Mouse (Mus musculus) C2C12 (cell line): ENCODE data around the gene Rarb.
A peak's percentile ranks its signal among the peaks of the same experiment; 100 is the strongest.

Source experiments
- CEBPB ChIP-seq: IDR thresholded peaks from one replicate; pipeline ENCODE4 v1.6.1; 2011; ENCODE audit warnings: low read depth, mild to moderate bottlenecking, control low read depth, moderate library complexity
- CTCF ChIP-seq: IDR thresholded peaks from one replicate; pipeline ENCODE4 v1.5.1; 2011; ENCODE audit not compliant: control insufficient read depth, insufficient read depth, insufficient read length
- FOSL1 ChIP-seq: IDR thresholded peaks from one replicate; pipeline ENCODE4 v1.8.0; 2011; ENCODE audit warnings: mild to moderate bottlenecking, low read length; ENCODE audit not compliant: poor library complexity, insufficient read depth, severe bottlenecking
- MAX ChIP-seq: IDR thresholded peaks from one replicate; pipeline ENCODE4 v1.6.1; 2011; ENCODE audit warnings: mild to moderate bottlenecking, control low read depth
- MYOD1 ChIP-seq: IDR thresholded peaks from one replicate; pipeline ENCODE4 v1.6.1; 2011; ENCODE audit warnings: low read depth; ENCODE audit not compliant: control insufficient read depth, insufficient read length
- MYOG ChIP-seq: IDR thresholded peaks from one replicate; pipeline ENCODE4 v1.6.1; 2011; ENCODE audit not compliant: control insufficient read depth, insufficient read length; ENCODE audit errors: extremely low read depth
- USF1 ChIP-seq: IDR thresholded peaks from one replicate; pipeline ENCODE4 v1.6.1; 2011; ENCODE audit warnings: low read depth, mild to moderate bottlenecking, control low read depth, moderate library complexity

DNA sequence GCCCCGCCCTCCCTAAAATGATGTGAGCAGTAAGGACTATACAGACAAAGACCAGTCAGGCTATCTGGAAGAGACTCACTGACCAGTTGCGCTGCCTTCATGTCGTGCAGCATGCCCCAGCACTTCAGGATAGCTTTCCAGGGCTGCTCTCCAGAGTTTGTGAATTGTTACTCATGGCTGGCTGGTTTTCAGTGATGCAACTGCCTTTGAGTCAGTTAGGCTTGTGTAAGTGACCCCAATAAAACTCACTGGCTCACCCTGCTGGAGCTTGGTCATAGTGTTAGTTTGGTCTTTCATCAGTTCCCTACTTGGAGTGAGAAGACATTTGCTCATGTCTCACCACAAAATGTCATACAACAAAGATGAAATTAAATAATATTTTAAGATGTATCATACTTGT is 292.8 kb downstream of the Rarb start:
- TF ChIP-seq CTCF (no peak), USF1 (no peak), MYOD1 (no peak), MAX (no peak), CEBPB (peak; percentile 37), MYOG (no peak), FOSL1 (no peak)
